Mouse (Mus musculus) naive thymus-derived CD4-positive, alpha-beta T cell, adult 2 months (primary cell): Measurements from ENCODE around the gene Nlrp6.
A peak's percentile ranks its signal among the peaks of the same experiment; 100 is the strongest.

ENCODE experiments used
- DNase-seq: peaks from one replicate; pipeline ENCODE4 v3.0.0-alpha.2; 2011; ENCODE audit warnings: low read depth

Gene Nlrp6

GRCm38 (mm10) chr7:140912846-140913482 lies 7.7 kb upstream of the Nlrp6 start:
- no peak for DNase-seq

GRCm38 (mm10) chr7:140914031-140914690 lies 6.5 kb upstream of the Nlrp6 start:
- DNase-seq, result no peak

GRCm38 (mm10) chr7:140919911-140920310 lies 791 bp upstream of the Nlrp6 start:
- DNase-seq, result no peak

GRCm38 (mm10) chr7:140921225-140921975 lies 698 bp downstream of the Nlrp6 start:
- DNase-seq, result no peak

- peak; percentile 37 for DNase-seq
These were observed 1.8 kb downstream of the Nlrp6 start for GRCm38 (mm10) chr7:140922398-140923069.

- peak; percentile 41 for DNase-seq
These were observed 2.5 kb downstream of the Nlrp6 start for GRCm38 (mm10) chr7:140923070-140923775.

GRCm38 (mm10) chr7:140927181-140927580 lies 6.5 kb downstream of the Nlrp6 start:
- DNase-seq, result no peak

GRCm38 (mm10) chr7:140938436-140938835 lies 17.7 kb downstream of the Nlrp6 start:
- peak; percentile 25 for DNase-seq

- DNase-seq, result no peak
These were observed 18.2 kb downstream of the Nlrp6 start for GRCm38 (mm10) chr7:140938896-140939295.

GRCm38 (mm10) chr7:140939669-140940171 lies 19.0 kb downstream of the Nlrp6 start:
- DNase-seq, result no peak

- peak; percentile 90 for DNase-seq
These were observed 20.7 kb downstream of the Nlrp6 start, which contains the start of gene Pgghg for GRCm38 (mm10) chr7:140941222-140942051. Gene Pgghg, plus strand, starts transcription at chr7:140941391.

- no peak for DNase-seq
These were observed 21.6 kb downstream of the Nlrp6 start for GRCm38 (mm10) chr7:140942341-140942740.

- no peak for DNase-seq
These were observed 22.1 kb downstream of the Nlrp6 start for GRCm38 (mm10) chr7:140942811-140943210.

- DNase-seq, result no peak
These were observed 22.7 kb downstream of the Nlrp6 start for GRCm38 (mm10) chr7:140943356-140943755.

- no peak for DNase-seq
These were observed 23.5 kb downstream of the Nlrp6 start for GRCm38 (mm10) chr7:140944236-140944635.

GRCm38 (mm10) chr7:140945247-140945646 lies 24.5 kb downstream of the Nlrp6 start:
- DNase-seq, result no peak

- DNase-seq, result peak; percentile 10
These were observed 25.6 kb downstream of the Nlrp6 start for GRCm38 (mm10) chr7:140946311-140946710.

GRCm38 (mm10) chr7:140946980-140947379 lies 26.3 kb downstream of the Nlrp6 start:
- peak; percentile 77 for DNase-seq

- no peak for DNase-seq
These were observed 27.5 kb downstream of the Nlrp6 start for GRCm38 (mm10) chr7:140948161-140948560.

GRCm38 (mm10) chr7:140949255-140949654 lies 28.6 kb downstream of the Nlrp6 start:
- no peak for DNase-seq
